Mouse (Mus musculus) heart, embryonic 10.5 days (tissue): Measurements from ENCODE around the gene Bok. TPM values are rescaled to one million over a fixed set of nuclear protein-coding genes. Genes with fewer than 3 reads are reported as not detected.
A peak's percentile ranks its signal among the peaks of the same experiment; 100 is the strongest.

Experiments
- DNase-seq: peaks from one replicate; pipeline ENCODE4 v3.0.0-alpha.2; 2017; ENCODE audit warnings: low spot score
- H3K27ac ChIP-seq: fragments of 300-500 bp; sonication (generic); 2 replicates; pipeline ENCODE4 v1.5.1; 2016; ENCODE audit warnings: mild to moderate bottlenecking
- H3K27me3 ChIP-seq: fragments of 300-500 bp; sonication (generic); 2 replicates; pipeline ENCODE4 v1.6.1; 2016; ENCODE audit warnings: mild to moderate bottlenecking; ENCODE audit not compliant: poor library complexity, insufficient read depth, severe bottlenecking
- H3K36me3 ChIP-seq: fragments of 300-500 bp; sonication (generic); 2 replicates; pipeline ENCODE4 v1.6.1; 2016; ENCODE audit warnings: mild to moderate bottlenecking, moderate library complexity
- H3K4me1 ChIP-seq: fragments of 300-500 bp; sonication (generic); 2 replicates; pipeline ENCODE4 v1.6.1; 2016; ENCODE audit warnings: mild to moderate bottlenecking
- H3K4me3 ChIP-seq: fragments of 300-500 bp; sonication (generic); 2 replicates; pipeline ENCODE4 v1.5.1; 2016; ENCODE audit warnings: mild to moderate bottlenecking, moderate library complexity
- H3K9me3 ChIP-seq: fragments of 300-500 bp; sonication (generic); 2 replicates; pipeline ENCODE4 v1.6.1; 2016; ENCODE audit warnings: mild to moderate bottlenecking, moderate library complexity
- WGBS: fragments of 180-500 bp; shearing (Covaris S2); methylation state at CpG from one replicate; pipeline ENCODE4 v1.1.7; 2016; 5-methylcytosine and 5-hydroxymethylcytosine counted together
- polyA plus RNA-seq: library from polyadenylated mRNA; unstranded; fragments of >200 nt; fragmentation: Nextera tagmentation; extraction: Ambion mirVana; gene quantifications from 2 replicates; pipeline ENCODE4 v1.2.1, GENCODE M21; 2016

Gene Bok
- polyA plus RNA-seq, 1 experiment from 2014 or later: 45.7 TPM

GRCm38 (mm10) chr1:93693502-93693901 lies 8.0 kb downstream of the Bok start:
- no peak overlapping the region for H3K27ac ChIP-seq
- peaks cover 31% of the 10 kb centered on the region for H3K4me1 ChIP-seq
- H3K4me3 ChIP-seq: no peak overlapping the region
- peaks cover 30% of the 10 kb centered on the region; the same call in 1 of the 2 replicates for H3K36me3 ChIP-seq
- H3K27me3 ChIP-seq: no peaks in the 10 kb centered on the region
- 80% methylated on average over 3 of the region's 3 CpGs for WGBS
- H3K9me3 ChIP-seq: no peaks in the 10 kb centered on the region
- no peak for DNase-seq

- H3K36me3 ChIP-seq: peaks cover 30% of the 10 kb centered on the region; the same call in 1 of the 2 replicates
- no peaks in the 10 kb centered on the region for H3K27me3 ChIP-seq
- DNase-seq: no peak
- no peak overlapping the region for H3K4me3 ChIP-seq
- 88% methylated on average over 10 of the region's 10 CpGs for WGBS
- peaks cover 30% of the 10 kb centered on the region for H3K4me1 ChIP-seq
- H3K27ac ChIP-seq: no peak overlapping the region
- H3K9me3 ChIP-seq: no peaks in the 10 kb centered on the region
Measured at GRCm38 (mm10) chr1:93693943-93694342, 8.5 kb downstream of the Bok start.

- WGBS: 35% methylated on average over 6 of the region's 6 CpGs
- Histone ChIP-seq H3K4me3 (no peak overlapping the region), H3K9me3 (no peaks in the 10 kb centered on the region), H3K4me1 (peaks cover 32% of the 10 kb centered on the region), H3K27me3 (no peaks in the 10 kb centered on the region), H3K27ac (0 out of 2 replicates have a peak overlapping the region, but pooled peaks have one; percentile 26), H3K36me3 (peaks cover 30% of the 10 kb centered on the region; the same call in 1 of the 2 replicates)
- DNase-seq: no peak
Measured at GRCm38 (mm10) chr1:93694966-93695365, 9.5 kb downstream of the Bok start.

DNA sequence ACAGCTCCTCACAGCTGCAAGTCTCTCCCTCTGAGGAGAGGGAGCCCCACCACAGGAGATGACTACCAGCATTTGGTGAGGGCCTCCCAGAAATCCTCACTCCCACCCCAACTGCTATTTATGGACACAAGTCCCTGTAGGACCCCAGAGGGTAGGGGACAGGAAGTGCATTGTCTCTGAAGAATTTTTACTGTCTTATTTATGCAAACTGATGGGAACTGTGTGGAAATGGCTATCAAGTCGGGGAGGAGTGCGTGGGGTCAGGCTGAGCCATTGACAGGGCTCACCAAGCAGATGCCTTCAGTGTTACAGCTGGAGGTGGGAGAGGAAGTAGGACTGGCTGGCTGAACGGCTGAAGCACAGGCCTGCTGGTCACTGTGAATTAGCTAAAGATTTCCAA lies 11.9 kb downstream of the Bok start:
- H3K4me1 ChIP-seq: peaks cover 32% of the 10 kb centered on the region
- no peaks in the 10 kb centered on the region for H3K9me3 ChIP-seq
- DNase-seq: no peak
- H3K36me3 ChIP-seq: peaks cover 15% of the 10 kb centered on the region; the same call in 1 of the 2 replicates
- 34% methylated on average over 3 of the region's 3 CpGs for WGBS
- no peak overlapping the region for H3K4me3 ChIP-seq
- H3K27ac ChIP-seq: peak overlapping the region; percentile 74
- no peaks in the 10 kb centered on the region for H3K27me3 ChIP-seq

DNA sequence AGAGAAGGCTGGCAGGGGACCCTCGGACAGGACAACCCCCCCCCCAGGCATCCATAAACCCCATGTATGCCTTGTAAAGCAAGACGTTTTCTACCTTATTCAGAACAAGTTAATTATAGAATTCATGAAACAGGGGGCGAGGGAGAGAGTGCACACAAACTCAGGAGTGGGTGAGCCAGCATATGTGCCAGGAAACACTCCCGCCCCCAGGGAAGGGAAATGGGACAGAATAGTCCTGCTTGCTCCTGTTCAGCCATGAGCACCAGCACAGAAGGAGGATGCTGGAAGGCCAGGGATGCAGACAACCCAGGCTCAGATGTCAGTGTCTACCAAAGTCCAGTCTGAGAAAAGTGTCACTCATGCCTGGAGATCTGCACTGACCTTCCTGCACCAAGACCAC lies 13.7 kb downstream of the Bok start:
- WGBS: 71% methylated on average over 4 of the region's 4 CpGs
- H3K9me3 ChIP-seq: no peaks in the 10 kb centered on the region
- no peak for DNase-seq
- H3K4me1 ChIP-seq: peaks cover 32% of the 10 kb centered on the region
- H3K4me3 ChIP-seq: no peak overlapping the region
- no peaks in the 10 kb centered on the region for H3K27me3 ChIP-seq
- peaks cover 29% of the 10 kb centered on the region for H3K36me3 ChIP-seq
- H3K27ac ChIP-seq: no peak overlapping the region; the same call in 1 of the 2 replicates

GRCm38 (mm10) chr1:93702106-93702505 lies 16.6 kb downstream of the Bok start:
- H3K4me1 ChIP-seq: peaks cover 13% of the 10 kb centered on the region
- H3K4me3 ChIP-seq: no peak overlapping the region
- no peaks in the 10 kb centered on the region for H3K27me3 ChIP-seq
- no peaks in the 10 kb centered on the region for H3K9me3 ChIP-seq
- DNase-seq: no peak
- WGBS: 59% methylated on average over 1 of the region's 1 CpGs
- peaks cover 34% of the 10 kb centered on the region for H3K36me3 ChIP-seq
- H3K27ac ChIP-seq: no peak overlapping the region

DNA sequence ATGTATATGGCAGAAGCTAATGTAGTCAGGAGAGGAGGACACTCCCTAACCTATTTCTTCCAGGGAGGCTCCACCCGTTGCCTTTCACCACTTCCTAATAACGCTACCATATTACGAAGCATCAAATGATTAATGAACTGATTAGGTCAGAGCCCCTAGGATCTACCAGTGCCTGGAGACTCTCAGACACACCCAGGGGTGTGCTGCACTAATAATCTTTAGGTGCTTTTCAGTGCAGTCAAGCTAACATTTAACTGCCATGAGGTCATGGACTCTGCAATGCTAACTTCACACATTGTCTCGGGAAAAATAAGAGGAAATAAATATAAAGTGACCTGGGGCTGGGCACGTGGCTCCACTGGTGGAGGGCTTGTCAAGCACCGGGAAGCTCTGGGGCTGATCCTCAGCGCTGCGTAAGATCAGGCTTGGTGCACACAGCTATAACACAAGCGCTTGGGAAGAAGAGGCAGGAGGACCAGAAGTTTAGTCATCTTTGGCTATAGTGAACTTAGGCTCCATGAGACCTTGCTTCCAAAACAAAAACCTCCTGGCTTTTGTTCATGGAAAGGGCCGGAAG lies 18.1 kb downstream of the Bok start:
- Histone ChIP-seq H3K4me1 (0 out of 2 replicates have a peak, but pooled peaks cover 4% of the 10 kb centered on the region), H3K4me3 (no peak overlapping the region), H3K27ac (no peak overlapping the region), H3K27me3 (no peaks in the 10 kb centered on the region), H3K9me3 (no peaks in the 10 kb centered on the region), H3K36me3 (peaks cover 37% of the 10 kb centered on the region)
- 90% methylated on average over 10 of the region's 10 CpGs for whole genome bisulfite sequencing
- DNase-seq: no peak

GRCm38 (mm10) chr1:93704341-93704740 lies 18.9 kb downstream of the Bok start:
- Histone ChIP-seq H3K9me3 (no peaks in the 10 kb centered on the region), H3K27ac (no peak overlapping the region), H3K4me3 (no peak overlapping the region), H3K27me3 (no peaks in the 10 kb centered on the region), H3K36me3 (peaks cover 39% of the 10 kb centered on the region), H3K4me1 (no peaks in the 10 kb centered on the region)
- 90% methylated on average over 9 of the region's 9 CpGs for WGBS
- no peak for DNase-seq

DNA sequence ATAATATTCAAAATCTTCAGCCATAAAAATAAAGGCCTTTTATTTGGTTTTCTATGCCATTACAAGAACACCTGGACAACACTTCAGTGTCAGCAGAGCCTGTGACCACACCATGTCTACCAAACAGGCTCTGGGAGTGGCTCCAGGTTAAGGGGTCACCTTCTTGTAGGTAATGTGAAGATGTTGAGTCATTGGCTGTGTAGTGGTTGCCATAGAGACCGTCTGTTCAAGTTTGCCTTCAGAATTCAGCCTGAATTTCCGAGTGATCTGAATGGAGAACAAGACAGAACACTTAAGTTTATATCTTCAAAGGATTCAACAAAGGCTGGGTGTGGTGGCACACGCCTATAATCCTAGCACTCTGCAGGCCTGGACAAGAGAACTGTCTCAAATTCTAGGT lies 19.9 kb downstream of the Bok start:
- no peak for DNase-seq
- no peaks in the 10 kb centered on the region for H3K4me1 ChIP-seq
- H3K9me3 ChIP-seq: no peaks in the 10 kb centered on the region
- no peak overlapping the region for H3K4me3 ChIP-seq
- WGBS: 72% methylated on average over 3 of the region's 3 CpGs
- H3K27me3 ChIP-seq: no peaks in the 10 kb centered on the region
- H3K36me3 ChIP-seq: peaks cover 39% of the 10 kb centered on the region
- H3K27ac ChIP-seq: no peak overlapping the region

DNA sequence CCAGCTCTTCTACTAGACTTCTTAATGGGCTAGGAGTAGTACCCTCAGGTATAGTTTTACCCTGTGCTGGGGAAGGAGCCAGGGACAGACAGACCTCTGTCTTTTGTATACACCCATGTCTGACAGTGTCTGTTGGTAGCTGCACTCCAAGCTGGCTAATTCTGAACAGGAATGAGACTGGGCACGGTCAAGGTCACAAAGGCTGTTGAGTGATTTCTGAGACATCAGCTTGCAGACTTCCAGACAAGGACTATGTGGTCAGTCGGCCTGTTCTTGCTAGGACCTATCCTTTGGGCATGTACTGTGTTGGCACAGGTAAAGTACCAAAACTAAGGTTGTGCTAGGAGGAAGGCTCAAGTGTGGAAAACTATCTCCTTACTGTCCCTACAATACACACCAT lies 30.7 kb downstream of the Bok start:
- no peaks in the 10 kb centered on the region for H3K27me3 ChIP-seq
- H3K36me3 ChIP-seq: peaks cover 46% of the 10 kb centered on the region
- WGBS: 65% methylated on average over 2 of the region's 2 CpGs
- H3K9me3 ChIP-seq: no peaks in the 10 kb centered on the region
- peaks cover 13% of the 10 kb centered on the region for H3K4me1 ChIP-seq
- no peak overlapping the region for H3K4me3 ChIP-seq
- peak overlapping the region; percentile 56; the same call in 1 of the 2 replicates for H3K27ac ChIP-seq
- DNase-seq: no peak

DNA sequence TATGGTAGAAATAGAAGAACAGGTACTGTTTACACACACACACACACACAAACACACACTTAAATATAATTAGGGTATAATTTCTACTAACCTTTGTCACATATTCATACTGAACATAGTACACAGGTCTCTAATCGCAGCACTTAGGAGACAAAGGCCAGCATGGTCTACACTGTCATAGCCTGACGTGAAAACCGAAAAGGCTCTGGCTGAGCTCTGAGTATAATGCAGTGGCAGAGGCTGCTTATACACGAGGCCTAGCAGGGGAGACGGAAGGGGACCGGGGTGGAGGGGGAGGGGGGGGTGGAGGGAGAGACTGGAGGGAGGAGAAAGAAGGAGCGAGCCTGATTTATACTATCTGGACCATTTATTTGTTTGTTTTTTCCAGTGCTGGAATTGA lies 36.1 kb downstream of the Bok start:
- H3K4me1 ChIP-seq: peaks cover 16% of the 10 kb centered on the region
- H3K36me3 ChIP-seq: peaks cover 34% of the 10 kb centered on the region
- no peak for DNase-seq
- H3K27ac ChIP-seq: peak overlapping the region; percentile 37
- WGBS: 77% methylated on average over 7 of the region's 7 CpGs
- H3K9me3 ChIP-seq: no peaks in the 10 kb centered on the region
- H3K27me3 ChIP-seq: no peaks in the 10 kb centered on the region
- no peak overlapping the region for H3K4me3 ChIP-seq

- Histone ChIP-seq H3K9me3 (no peaks in the 10 kb centered on the region), H3K4me3 (no peak overlapping the region), H3K27me3 (no peaks in the 10 kb centered on the region), H3K36me3 (peaks cover 21% of the 10 kb centered on the region), H3K27ac (no peak overlapping the region), H3K4me1 (peaks cover 25% of the 10 kb centered on the region)
- WGBS: 90% methylated on average over 3 of the region's 3 CpGs
- DNase-seq: no peak
Measured at GRCm38 (mm10) chr1:93724623-93725022, 39.2 kb downstream of the Bok start.

GRCm38 (mm10) chr1:93725665-93726064 lies 40.2 kb downstream of the Bok start:
- Histone ChIP-seq H3K4me1 (peaks cover 21% of the 10 kb centered on the region), H3K9me3 (no peaks in the 10 kb centered on the region), H3K4me3 (no peak overlapping the region), H3K36me3 (peaks cover 21% of the 10 kb centered on the region), H3K27me3 (no peaks in the 10 kb centered on the region), H3K27ac (0 out of 2 replicates have a peak overlapping the region, but pooled peaks have one; percentile 52)
- DNase-seq: no peak
- 77% methylated on average over 5 of the region's 5 CpGs for WGBS

DNA sequence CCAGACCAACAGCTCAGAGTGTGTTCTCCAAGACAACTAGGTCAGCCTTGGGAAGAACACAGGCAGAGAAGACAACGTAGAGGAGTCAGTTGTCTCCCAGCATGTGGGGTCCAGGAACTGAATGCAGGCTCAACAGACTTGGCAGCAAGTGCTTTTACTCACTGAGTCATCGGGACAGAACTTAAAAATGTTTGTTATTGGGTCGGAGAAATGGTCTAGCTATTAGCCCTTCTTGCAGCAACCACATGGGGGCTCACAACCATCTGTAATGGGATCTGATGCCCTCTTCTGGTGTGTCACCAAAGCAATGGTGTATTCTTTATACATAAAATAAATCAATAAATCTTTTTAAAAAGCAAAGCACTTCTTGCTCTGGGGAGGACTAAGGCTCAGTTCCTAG lies 40.7 kb downstream of the Bok start:
- H3K27me3 ChIP-seq: no peaks in the 10 kb centered on the region

More for the DNA sequence above, 40.7 kb downstream of the Bok start:
- DNase-seq: no peak
- peaks cover 23% of the 10 kb centered on the region for H3K4me1 ChIP-seq
- peaks cover 21% of the 10 kb centered on the region for H3K36me3 ChIP-seq
- 87% methylated on average over 3 of the region's 3 CpGs for WGBS
- H3K9me3 ChIP-seq: no peaks in the 10 kb centered on the region
- H3K4me3 ChIP-seq: no peak overlapping the region
- 0 out of 2 replicates have a peak overlapping the region, but pooled peaks have one; percentile 52 for H3K27ac ChIP-seq
